Mouse (Mus musculus) left cerebral cortex, postnatal 10 days (tissue): ENCODE measurements around the gene Acvr1b. TPM values are rescaled to one million over a fixed set of nuclear protein-coding genes. Genes with fewer than 3 reads are reported as not detected.

Source experiments
- DNase-seq, 2 experiments: peaks; one replicate each; pipeline ENCODE4 v3.0.0; 2021 to 2022; ENCODE audit warnings: low spot score in 2 of 2, mixed read lengths in 1 of 2; ENCODE audit errors: extremely low spot score in 1 of 2
- intact Hi-C: fragments of 180-260 bp; cut with DNase I; formaldehyde crosslinking; loops from one replicate; pipeline ENCODE4 v1.15.1; 2025
- total RNA-seq, 2 experiments: library from RNA; stranded (reverse); gene quantifications; 2 replicates each; pipeline ENCODE4 v1.2.3; 2021

Acvr1b gene
- total RNA-seq = 100 to 1,000 TPM; 110 to 113 TPM

GRCm38 (mm10) chr15:101173421-101174211 is at the start of gene Acvr1b:
Gene Acvr1b (plus strand): TSS chr15:101174067.
- DNase-seq = peak; percentile 75 to 92
- intact Hi-C loops = no loop called here

GRCm38 (mm10) chr15:101125561-101125960 is 48.3 kb upstream of the Acvr1b start:
- intact Hi-C loops = no loop called here
- no peak for DNase-seq

- DNase-seq = no peak
- intact Hi-C loops = no loop called here
Measured at GRCm38 (mm10) chr15:101126876-101127544, 46.9 kb upstream of the Acvr1b start.

GRCm38 (mm10) chr15:101128181-101129089 is 45.4 kb upstream of the Acvr1b start, which contains the start of gene Acvrl1:
Gene Acvrl1 (plus strand): TSS chr15:101128522.
- no peak for DNase-seq
- intact Hi-C loops = no loop called here

- no peak for DNase-seq
- intact Hi-C loops = no loop called here
Measured at GRCm38 (mm10) chr15:101129412-101129811, 44.5 kb upstream of the Acvr1b start.

- intact Hi-C loops = no loop called here
Measured at GRCm38 (mm10) chr15:101131498-101131897, 42.4 kb upstream of the Acvr1b start.

GRCm38 (mm10) chr15:101132041-101132440 is 41.8 kb upstream of the Acvr1b start:
- peak in 1 of 2 experiments; percentile 26 for DNase-seq
- intact Hi-C loops = no loop called here

More at GRCm38 (mm10) chr15:101131498-101131897, 42.4 kb upstream of the Acvr1b start:
- no peak for DNase-seq

GRCm38 (mm10) chr15:101132761-101133160 is 41.1 kb upstream of the Acvr1b start:
- intact Hi-C loops = no loop called here
- DNase-seq = peak in 1 of 2 experiments; percentile 21

GRCm38 (mm10) chr15:101133993-101134704 is 39.7 kb upstream of the Acvr1b start:
- intact Hi-C loops = no loop called here
- peak in 1 of 2 experiments; percentile 89 for DNase-seq

GRCm38 (mm10) chr15:101135405-101135804 is 38.5 kb upstream of the Acvr1b start:
- intact Hi-C loops = no loop called here

GRCm38 (mm10) chr15:101137455-101137854 is 36.4 kb upstream of the Acvr1b start:
- intact Hi-C loops = no loop called here

More at GRCm38 (mm10) chr15:101135405-101135804, 38.5 kb upstream of the Acvr1b start:
- no peak for DNase-seq

GRCm38 (mm10) chr15:101138675-101139074 is 35.2 kb upstream of the Acvr1b start:
- intact Hi-C loops = no loop called here
- DNase-seq = no peak

More at GRCm38 (mm10) chr15:101137455-101137854, 36.4 kb upstream of the Acvr1b start:
- DNase-seq = no peak

- intact Hi-C loops = no loop called here
- no peak for DNase-seq
Measured at GRCm38 (mm10) chr15:101139885-101140284, 34.0 kb upstream of the Acvr1b start.

- intact Hi-C loops = no loop called here
- DNase-seq = no peak
Measured at GRCm38 (mm10) chr15:101140587-101140986, 33.3 kb upstream of the Acvr1b start.

- no peak for DNase-seq
- intact Hi-C loops = no loop called here
Measured at GRCm38 (mm10) chr15:101141061-101141541, 32.8 kb upstream of the Acvr1b start.

GRCm38 (mm10) chr15:101142672-101143071 is 31.2 kb upstream of the Acvr1b start:
- no peak for DNase-seq
- intact Hi-C loops = no loop called here

- intact Hi-C loops = no loop called here
Measured at GRCm38 (mm10) chr15:101143494-101143893, 30.4 kb upstream of the Acvr1b start.

GRCm38 (mm10) chr15:101144176-101144575 is 29.7 kb upstream of the Acvr1b start:
- DNase-seq = peak in 1 of 2 experiments; percentile 36
- intact Hi-C loops = no loop called here

More at GRCm38 (mm10) chr15:101143494-101143893, 30.4 kb upstream of the Acvr1b start:
- peak in 1 of 2 experiments; percentile 74 for DNase-seq
